Mouse (Mus musculus): ENCODE data around the gene Dgkd.

DNA sequence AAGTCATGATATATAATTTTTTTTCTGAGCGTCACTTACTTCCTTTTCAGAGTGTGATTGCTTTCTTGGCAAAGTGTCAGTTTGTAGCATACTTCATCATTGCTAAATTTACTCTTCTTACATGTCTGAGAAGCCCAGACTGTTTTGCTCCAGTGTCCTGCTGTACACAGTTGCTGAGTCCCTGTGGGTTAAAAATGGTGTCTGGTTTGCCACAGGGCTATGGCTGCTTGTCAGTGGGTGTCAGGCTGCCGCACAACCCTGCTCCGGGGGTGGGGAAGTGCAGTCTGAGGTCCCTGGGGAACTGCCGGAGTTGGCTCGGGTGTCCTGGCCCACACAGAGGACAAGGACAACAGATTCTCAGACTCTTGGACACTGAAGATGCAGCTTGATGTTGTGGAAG, 80.0 kb downstream of the Dgkd start:
- no peak for TF ChIP-seq POLR2A (IDR thresholded peaks at IDR 0.05; ENCODE audit: borderline replicate concordance, control insufficient read depth, low read depth, low read length)
- no peak for TF ChIP-seq CTCF (IDR thresholded peaks at IDR 0.05; ENCODE audit: control insufficient read depth, insufficient read depth, low read length)

Measured in bone marrow, adult 2 months (tissue).